Mouse (Mus musculus): ENCODE measurements around the gene Sap30.
"Not testable (repeated sequence)": the region's sequence is repeated elsewhere in the genome, so short reads cannot be mapped to it uniquely, and the experiment has no call there.

Gene Sap30

GRCm38 (mm10) chr8:57487441-57488155, at the start of gene Sap30:
Gene Sap30 (minus strand): TSS chr8:57487860.
- DNase-seq (ENCODE audit: extremely low read depth, insufficient read length, low spot score): peak; percentile 99

GRCm38 (mm10) chr8:57536167-57536566, 48.5 kb upstream of the Sap30 start:
- no peak for DNase-seq (ENCODE audit: extremely low read depth, insufficient read length, low spot score)

GRCm38 (mm10) chr8:57534495-57534894, 46.8 kb upstream of the Sap30 start:
- DNase-seq (ENCODE audit: extremely low read depth, insufficient read length, low spot score): no peak

GRCm38 (mm10) chr8:57533106-57533505, 45.4 kb upstream of the Sap30 start:
- DNase-seq (ENCODE audit: extremely low read depth, insufficient read length, low spot score): no peak

- DNase-seq (ENCODE audit: extremely low read depth, insufficient read length, low spot score): no peak
Measured at GRCm38 (mm10) chr8:57532223-57532622, 44.6 kb upstream of the Sap30 start.

GRCm38 (mm10) chr8:57530666-57531349, 43.1 kb upstream of the Sap30 start:
- DNase-seq (ENCODE audit: extremely low read depth, insufficient read length, low spot score): peak; percentile 24

GRCm38 (mm10) chr8:57530238-57530637, 42.6 kb upstream of the Sap30 start:
- DNase-seq (ENCODE audit: extremely low read depth, insufficient read length, low spot score): no peak

GRCm38 (mm10) chr8:57528036-57528435, 40.4 kb upstream of the Sap30 start:
- DNase-seq (ENCODE audit: extremely low read depth, insufficient read length, low spot score): no peak

GRCm38 (mm10) chr8:57520186-57520786, 32.6 kb upstream of the Sap30 start:
- no peak for DNase-seq (ENCODE audit: extremely low read depth, insufficient read length, low spot score)

- DNase-seq (ENCODE audit: extremely low read depth, insufficient read length, low spot score): no peak
Measured at GRCm38 (mm10) chr8:57517723-57518122, 30.1 kb upstream of the Sap30 start.

- not testable (repeated sequence) for DNase-seq (ENCODE audit: extremely low read depth, insufficient read length, low spot score)
Measured at GRCm38 (mm10) chr8:57516685-57517084, 29.0 kb upstream of the Sap30 start.

GRCm38 (mm10) chr8:57513178-57513661, 25.6 kb upstream of the Sap30 start:
- DNase-seq (ENCODE audit: extremely low read depth, insufficient read length, low spot score): not testable (repeated sequence)

- DNase-seq (ENCODE audit: extremely low read depth, insufficient read length, low spot score): peak; percentile 57
Measured at GRCm38 (mm10) chr8:57512141-57513056, 24.7 kb upstream of the Sap30 start.

GRCm38 (mm10) chr8:57511316-57512118, 23.9 kb upstream of the Sap30 start, which contains the start of gene Hmgb2:
Gene Hmgb2 (plus strand): TSS chr8:57511907.
- peak; percentile 99 for DNase-seq (ENCODE audit: extremely low read depth, insufficient read length, low spot score)

- DNase-seq (ENCODE audit: extremely low read depth, insufficient read length, low spot score): no peak
Measured at GRCm38 (mm10) chr8:57510791-57511315, 23.2 kb upstream of the Sap30 start.

GRCm38 (mm10) chr8:57508657-57509056, 21.0 kb upstream of the Sap30 start:
- no peak for DNase-seq (ENCODE audit: extremely low read depth, insufficient read length, low spot score)

GRCm38 (mm10) chr8:57507556-57508063, 19.9 kb upstream of the Sap30 start:
- DNase-seq (ENCODE audit: extremely low read depth, insufficient read length, low spot score): peak; percentile 53

- not testable (repeated sequence) for DNase-seq (ENCODE audit: extremely low read depth, insufficient read length, low spot score)
Measured at GRCm38 (mm10) chr8:57505500-57505899, 17.8 kb upstream of the Sap30 start.

GRCm38 (mm10) chr8:57503641-57504040, 16.0 kb upstream of the Sap30 start:
- no peak for DNase-seq (ENCODE audit: extremely low read depth, insufficient read length, low spot score)
